Mouse (Mus musculus) T-helper 17 cell (primary cell): ENCODE measurements around the gene Gm10142.
"Not testable (repeated sequence)": the region's sequence is repeated elsewhere in the genome, so short reads cannot be mapped to it uniquely, and the experiment has no call there.

ENCODE experiments used
- in situ Hi-C, 2 experiments: fragments of 300-600 bp; cut with MboI, MseI; formaldehyde crosslinking; loops; 1 replicate in 1 of 2; 2 replicates in 1 of 2; pipeline ENCODE4 v1.15.1; 2025; ENCODE audit warnings: high pct_unique_total_duplicates in 2 of 2

Gm10142 gene

GRCm38 (mm10) chr10:77715507-77715906 lies at the start of gene Gm10142:
Gene Gm10142, plus strand, starts transcription at chr10:77715807.
- in situ Hi-C loops = no loop called here

DNA sequence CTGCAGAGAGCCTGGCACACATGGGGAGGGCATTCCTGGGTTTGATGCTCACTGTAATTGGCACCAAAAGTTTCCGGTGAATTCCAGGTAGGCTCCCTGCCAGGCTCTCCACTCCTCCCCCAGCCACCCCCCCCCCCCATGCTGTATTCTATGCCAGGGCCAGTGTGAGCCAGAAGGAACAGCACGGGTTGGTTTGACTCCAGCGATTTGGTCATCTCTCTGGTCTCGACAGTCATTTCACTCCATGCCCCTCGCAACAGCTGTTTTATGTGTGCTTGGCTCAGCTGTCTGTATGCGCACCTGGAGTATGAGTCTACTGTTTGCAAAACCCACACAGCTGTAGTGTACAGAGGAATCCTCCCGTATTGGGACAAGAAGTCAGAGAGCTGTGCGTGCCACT lies 49.3 kb upstream of the Gm10142 start:
- in situ Hi-C loops = no loop called here

GRCm38 (mm10) chr10:77667402-77667801 lies 48.2 kb upstream of the Gm10142 start:
- in situ Hi-C loops = no loop called here

DNA sequence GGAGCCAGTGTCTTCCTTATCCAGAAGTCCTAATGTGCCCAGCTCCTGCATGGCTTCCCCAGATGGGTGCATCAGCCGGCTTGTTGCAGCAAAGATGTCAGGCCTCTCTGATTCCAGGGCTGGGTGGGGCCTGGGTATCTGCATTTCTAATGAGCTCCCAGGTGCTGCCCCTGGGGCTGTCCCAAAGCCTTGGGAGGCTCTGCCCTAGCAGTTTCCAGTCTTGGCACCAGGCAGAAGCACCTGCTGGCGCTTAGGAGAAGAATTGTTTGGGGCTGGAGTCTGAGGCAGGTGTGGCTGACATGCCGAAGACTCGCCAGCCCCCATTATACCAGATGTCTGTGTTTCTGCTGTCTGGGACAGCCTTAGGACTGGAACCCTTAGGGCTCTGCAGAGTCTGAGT lies 44.9 kb upstream of the Gm10142 start:
- in situ Hi-C loops = loop anchor here in 1 of 2 experiments (10.0 kb wide), 1 partner anchor 1426 kb away; no protein-coding TSS in a partner anchor

DNA sequence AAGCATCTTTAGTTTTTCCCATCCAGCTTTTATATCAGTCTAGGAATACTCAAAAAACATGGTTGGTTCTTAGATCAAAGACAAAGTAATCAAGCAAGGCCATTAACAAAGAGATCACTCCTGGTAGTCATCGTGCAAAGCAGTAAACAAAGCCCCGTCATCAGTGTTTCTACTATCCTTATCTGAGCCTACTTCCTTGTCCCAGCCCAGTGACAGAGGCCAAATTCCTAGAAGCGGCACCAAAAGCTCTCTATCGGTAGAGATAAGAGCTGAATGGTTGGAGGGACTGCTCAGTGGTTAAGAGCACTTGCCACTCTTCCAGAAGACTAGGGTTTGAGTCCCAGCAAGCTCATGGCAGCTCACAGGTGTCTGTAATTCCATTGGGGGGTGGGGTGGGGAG lies 44.1 kb upstream of the Gm10142 start:
- in situ Hi-C loops = loop anchor here in 1 of 2 experiments (10.0 kb wide), 1 partner anchor 1427 kb away; no protein-coding TSS in a partner anchor

DNA sequence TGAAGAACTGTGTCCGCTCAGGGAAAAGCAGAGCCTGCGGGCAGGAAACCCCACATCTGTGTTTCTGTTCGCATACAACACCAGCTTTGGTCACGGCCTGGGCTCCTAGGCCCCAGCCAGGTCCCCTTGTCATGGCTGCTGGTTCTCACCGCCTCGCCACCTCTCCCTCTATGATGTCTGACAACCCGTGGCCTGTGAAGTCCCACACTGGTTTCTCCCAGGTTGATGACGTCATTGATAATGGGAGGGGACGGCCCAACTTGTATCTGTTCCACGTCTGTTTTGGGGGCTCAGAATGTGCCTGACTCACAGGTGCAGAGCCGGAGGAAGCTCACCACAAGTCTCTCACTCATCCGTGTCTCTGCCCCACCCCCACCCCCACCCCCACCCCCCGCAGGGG lies 41.8 kb upstream of the Gm10142 start:
- in situ Hi-C loops = loop anchor here in 1 of 2 experiments (10.0 kb wide), 1 partner anchor 1429 kb away; no protein-coding TSS in a partner anchor

DNA sequence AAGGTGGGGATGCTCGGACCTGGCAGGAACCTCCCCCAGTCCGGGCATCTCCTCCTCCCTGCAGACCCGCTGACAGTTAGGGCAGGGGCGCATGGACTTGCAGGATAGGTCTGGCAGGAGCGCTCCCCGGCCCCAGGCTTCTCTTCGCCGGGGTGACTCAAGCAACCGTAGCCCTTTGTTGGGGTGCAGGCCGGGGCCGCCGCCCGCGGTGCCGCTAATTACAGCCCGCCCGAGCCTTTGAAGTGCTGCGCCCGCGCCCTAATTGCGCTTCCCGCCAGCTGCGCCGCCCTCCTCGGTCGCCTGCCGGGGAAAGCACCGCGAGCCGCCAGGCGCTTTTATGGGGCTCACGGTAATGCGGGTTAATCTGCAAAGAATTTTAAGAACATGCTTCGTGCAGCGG lies 38.0 kb upstream of the Gm10142 start:
- in situ Hi-C loops = loop anchor here in 1 of 2 experiments (10.0 kb wide), 1 partner anchor 1433 kb away; no protein-coding TSS in a partner anchor

DNA sequence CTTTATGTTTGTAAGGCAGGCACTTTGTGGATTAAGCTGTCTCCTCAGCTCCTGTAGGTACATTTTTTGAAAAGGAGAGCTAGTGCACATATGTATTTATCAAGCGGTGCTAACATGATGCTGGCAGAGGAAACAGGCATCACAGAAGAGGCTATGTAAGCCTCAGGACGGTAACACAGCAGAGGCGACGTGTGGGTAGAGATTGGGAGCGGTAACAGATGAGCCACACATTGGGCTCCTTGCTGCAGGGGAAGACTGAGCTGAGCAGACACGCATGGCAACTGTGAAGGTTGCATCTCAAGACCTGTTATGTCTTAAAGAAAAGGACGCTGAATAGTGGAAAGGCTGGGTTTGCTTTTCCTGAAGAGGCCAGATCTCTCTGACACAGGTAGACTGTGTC lies 32.6 kb upstream of the Gm10142 start:
- in situ Hi-C loops = no loop called here

GRCm38 (mm10) chr10:77684181-77684580 lies 31.4 kb upstream of the Gm10142 start:
- in situ Hi-C loops = no loop called here

DNA sequence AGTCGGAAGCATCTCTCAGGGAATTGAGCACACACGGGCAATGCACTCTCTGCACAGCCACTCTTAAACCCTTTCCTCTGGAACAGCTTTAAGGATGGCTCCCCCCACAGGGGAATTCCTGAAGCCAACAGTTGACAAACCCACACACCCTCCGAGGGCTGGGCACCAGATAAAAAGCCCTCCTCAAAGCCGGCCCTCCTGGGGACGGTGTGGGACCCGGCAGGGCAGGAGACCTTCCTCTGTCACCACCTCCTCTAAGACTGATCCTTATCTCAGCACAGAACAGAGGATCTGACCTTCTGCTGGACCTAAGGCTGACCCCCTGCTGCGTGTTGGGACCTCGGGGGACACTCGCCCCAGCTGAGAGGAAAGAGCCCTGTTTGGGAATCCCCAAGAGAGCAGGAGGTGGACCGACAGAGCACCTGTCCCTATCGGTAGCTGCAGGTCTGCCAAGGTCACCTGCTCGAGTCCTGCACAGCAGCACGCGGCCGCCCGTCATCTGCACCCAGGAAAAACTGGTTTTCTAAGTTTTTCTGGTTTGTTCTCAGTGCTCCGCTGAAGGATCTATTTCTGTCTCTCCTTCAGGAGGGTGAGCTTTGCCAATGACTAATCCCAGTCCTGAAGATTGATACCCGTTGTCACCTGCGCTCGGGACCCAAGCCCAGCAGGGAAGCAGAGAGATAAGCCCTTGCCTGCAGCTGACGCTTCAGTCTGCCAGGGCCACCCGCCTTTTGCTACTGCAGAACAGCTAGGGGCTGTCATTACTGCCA lies 29.5 kb upstream of the Gm10142 start, which contains the start of gene Tspear:
Gene Tspear, plus strand, starts transcription at position 675 of the 770 bp plus-strand sequence.
- in situ Hi-C loops = no loop called here

DNA sequence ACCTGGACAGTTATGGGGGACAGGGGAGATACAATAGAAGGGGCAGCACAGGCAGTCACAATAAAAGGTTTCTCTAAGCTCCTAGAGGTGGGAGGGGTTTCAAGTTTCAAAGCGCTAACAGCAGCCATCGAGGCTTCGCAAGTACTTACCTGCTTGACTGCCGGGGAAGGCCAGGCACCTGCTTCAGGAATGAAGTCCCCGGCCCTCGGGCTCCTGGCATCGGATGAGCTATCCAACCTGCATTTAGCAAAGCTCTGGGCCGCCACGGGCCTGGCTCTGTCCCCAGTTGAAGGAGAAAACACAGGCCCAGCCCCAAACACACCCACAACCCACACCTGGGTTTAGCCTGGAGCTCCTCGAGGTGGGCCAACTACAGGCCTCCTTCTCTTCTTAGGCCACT lies 28.6 kb upstream of the Gm10142 start:
- in situ Hi-C loops = no loop called here

- in situ Hi-C loops = not testable (repeated sequence)
Observed at GRCm38 (mm10) chr10:77690356-77690807, 25.2 kb upstream of the Gm10142 start, which contains the start of gene Gm19402. Gene Gm19402, minus strand, starts transcription at chr10:77690757.

DNA sequence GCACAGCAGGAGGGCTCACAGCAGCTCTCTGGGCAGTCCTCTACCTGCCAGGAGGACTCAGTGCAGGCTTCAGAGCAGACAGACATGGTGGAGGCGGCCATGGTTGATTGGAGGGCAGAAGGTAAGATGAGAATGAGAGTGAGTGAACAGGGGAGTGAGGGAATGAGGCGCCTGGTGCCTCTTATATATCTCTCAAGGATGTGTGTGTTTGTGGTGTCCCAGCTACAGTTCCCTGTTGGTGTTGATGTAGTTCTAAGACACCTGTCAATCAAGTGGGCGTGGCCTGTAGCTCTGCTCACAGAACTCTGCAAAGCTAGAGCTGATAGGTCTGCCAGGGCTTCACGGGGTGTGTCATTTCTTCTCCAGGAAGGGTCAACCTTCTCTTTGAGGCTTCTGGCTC lies 18.5 kb upstream of the Gm10142 start, which contains the start of gene Gm9508:
Gene Gm9508, minus strand, starts transcription at position 101 of the 400 bp plus-strand sequence.
- in situ Hi-C loops = no loop called here

- in situ Hi-C loops = no loop called here
Observed at GRCm38 (mm10) chr10:77706326-77706725, 9.3 kb upstream of the Gm10142 start, which contains the start of gene Gm10272. Gene Gm10272, plus strand, starts transcription at chr10:77706626.

- in situ Hi-C loops = no loop called here
Observed at GRCm38 (mm10) chr10:77709831-77710230, 5.8 kb upstream of the Gm10142 start.

DNA sequence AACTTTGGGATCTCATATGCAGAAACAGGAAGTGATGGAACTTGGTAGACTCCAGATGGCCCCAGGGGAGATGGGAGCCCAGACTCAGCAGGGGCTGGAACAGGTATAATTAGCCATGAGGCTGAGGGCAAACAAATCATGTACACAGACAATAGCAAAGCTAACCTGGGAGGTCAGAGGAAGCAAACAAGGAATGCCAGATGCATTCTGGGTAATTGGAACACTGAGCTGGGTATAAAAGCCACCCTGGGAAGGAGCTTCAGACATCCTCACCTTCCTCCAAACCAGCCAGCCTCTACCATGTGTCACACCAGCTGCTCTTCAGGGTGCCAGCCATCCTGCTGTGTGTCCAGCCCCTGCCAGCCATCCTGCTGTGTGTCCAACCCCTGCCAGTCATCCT lies 4.5 kb upstream of the Gm10142 start, which contains the start of gene Gm10024:
Gene Gm10024, plus strand, starts transcription at position 301 of the 400 bp plus-strand sequence.
- in situ Hi-C loops = not testable (repeated sequence)

GRCm38 (mm10) chr10:77713734-77714133 lies 1.9 kb upstream of the Gm10142 start:
- in situ Hi-C loops = no loop called here

DNA sequence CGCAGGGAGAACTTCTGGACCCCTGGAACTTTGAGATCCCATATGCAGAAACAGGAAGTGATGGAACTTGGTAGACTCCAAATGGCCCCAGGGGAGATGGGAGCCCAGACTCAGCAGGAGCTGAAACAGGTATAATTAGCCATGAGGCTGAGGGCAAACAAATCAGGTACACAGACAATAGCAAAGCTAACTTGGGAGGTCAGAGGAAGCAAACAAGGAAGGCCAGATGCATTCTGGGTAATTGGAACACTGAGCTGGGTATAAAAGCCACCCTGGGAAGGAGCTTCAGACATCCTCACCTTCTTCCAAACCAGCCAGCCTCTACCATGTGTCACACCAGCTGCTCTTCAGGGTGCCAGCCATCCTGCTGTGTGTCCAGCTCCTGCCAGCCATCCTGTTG lies 4.7 kb downstream of the Gm10142 start, which contains the start of gene Krtap12-1:
Gene Krtap12-1, plus strand, starts transcription at position 301 of the 400 bp plus-strand sequence.
- in situ Hi-C loops = not testable (repeated sequence)

GRCm38 (mm10) chr10:77724855-77725254 lies 9.2 kb downstream of the Gm10142 start:
- in situ Hi-C loops = no loop called here

DNA sequence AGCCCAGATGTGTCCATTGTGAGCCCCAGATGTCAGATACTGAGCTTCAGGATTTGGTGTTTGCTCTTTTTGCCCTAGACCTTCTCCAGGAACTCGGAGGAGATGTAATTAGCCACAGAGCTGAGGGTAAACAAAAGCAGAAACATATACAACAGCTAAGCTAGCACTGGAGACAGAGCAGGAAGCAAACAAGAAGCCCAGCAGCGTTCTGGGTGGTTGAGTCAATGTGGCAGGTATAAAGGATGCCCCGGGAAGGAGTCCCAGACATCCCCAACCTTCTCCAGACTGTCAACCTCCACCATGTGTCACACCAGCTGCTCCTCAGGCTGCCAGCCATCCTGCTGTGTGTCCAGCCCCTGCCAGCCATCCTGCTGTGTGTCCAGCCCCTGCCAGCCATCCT lies 10.6 kb downstream of the Gm10142 start, which contains the start of gene Gm10100:
Gene Gm10100, plus strand, starts transcription at position 301 of the 400 bp plus-strand sequence.
- in situ Hi-C loops = no loop called here

- in situ Hi-C loops = no loop called here
Observed at GRCm38 (mm10) chr10:77728280-77728679, 12.7 kb downstream of the Gm10142 start.

DNA sequence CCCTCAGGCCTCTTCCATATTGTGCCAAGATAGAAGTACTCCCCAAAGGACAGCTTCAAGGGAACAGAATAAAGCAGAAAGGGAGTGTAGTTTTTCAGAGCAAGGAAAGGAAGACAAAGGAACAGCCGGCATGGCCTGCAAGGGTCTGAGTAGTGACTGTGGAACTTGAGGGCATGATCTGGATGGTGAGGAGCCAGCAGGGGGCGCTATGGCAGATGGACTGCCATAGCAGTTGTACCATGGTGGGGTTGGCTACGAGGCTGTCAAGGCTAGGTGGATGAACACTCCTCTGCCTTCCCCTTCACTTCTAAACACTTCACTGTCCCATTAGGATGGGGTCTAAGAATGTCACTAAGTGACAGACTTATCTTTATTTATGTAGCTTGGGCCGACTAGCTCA lies 13.6 kb downstream of the Gm10142 start:
- in situ Hi-C loops = no loop called here
